Mouse (Mus musculus): ENCODE results near the gene Ndufaf8.

DNA sequence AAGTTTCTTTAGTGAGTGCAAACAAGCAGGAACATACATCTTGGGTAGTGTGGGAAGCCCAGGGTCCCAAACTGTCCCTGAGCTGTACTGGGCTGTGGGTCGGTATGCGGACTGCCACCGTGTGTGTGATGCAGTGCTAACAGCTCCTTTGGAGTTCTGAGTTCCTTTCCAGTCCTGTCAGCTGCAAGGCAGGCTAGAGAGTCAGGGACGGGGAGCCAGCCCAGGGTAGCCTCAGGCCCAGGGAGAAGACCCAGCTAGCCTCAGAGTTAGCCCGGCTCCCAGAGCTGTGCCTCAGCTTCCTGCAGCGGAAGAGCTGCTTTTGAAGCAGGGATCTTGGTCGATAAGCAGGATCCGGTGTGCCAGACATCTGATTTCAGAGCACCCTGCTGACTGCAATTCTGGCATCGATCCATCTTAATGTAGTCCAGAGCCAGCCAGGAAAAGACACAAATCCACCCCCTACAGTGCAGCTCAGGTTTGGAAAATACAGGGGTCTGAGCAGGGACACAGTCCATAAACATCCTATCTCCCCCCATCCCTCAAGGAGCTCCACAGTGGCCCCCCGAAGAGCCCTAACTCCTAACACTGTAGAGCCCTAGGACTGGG lies 21.3 kb downstream of the Ndufaf8 start:
- TF ChIP-seq CTCF (IDR thresholded peaks at IDR 0.05; ENCODE audit: borderline replicate concordance, insufficient read depth, low read length) (no peak), POLR2A (IDR thresholded peaks at IDR 0.05; ENCODE audit: low read depth, low read length) (no peak)
